Mouse (Mus musculus): ENCODE data around the gene Gm11096. TPM values are rescaled to one million over a fixed set of nuclear protein-coding genes. Genes with fewer than 3 reads are reported as not detected.

Gm11096 gene
- total RNA-seq, 2 experiments from 2014 or later, result not detected

DNA sequence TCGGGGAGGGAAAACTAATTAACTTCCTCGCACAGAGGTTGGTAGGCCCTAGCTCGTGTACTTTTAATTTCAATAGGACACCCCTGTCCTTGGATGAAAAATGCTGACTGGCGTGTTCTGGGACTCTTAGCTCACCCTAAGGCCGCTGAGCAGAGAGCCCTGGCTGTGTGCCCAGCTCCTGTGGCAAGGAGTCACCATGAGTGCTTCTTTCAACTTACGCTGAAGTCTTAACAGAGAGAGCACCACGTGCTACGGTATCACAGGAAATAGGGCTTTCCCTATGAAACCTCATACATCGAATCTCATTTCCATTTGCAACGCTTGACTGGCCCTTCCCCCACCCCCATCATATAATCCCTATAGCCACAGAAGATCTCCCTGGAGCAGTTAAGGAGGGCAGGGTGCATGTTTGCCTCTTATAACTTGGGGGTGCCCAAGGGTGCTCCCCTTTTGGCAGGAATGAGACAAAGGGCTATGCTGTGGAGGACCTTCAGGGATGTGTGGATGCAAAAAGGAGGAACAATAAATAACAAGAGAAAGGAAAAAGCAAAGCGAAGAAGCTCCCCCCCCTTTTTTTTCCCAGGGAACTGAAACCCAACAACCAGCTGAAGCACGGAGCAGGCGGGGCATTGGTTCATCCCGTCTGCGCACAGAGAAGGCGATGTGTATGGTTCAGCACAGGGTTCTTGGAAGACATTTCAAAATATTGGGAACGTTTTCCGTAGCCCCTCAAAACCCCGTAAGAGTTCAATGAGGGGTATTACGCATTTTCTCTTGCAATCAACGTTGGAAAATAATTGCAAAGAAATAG, 39.0 kb downstream of the Gm11096 start:
- DNase-seq (ENCODE audit: low spot score in 2 of 2), result no peak

DNA sequence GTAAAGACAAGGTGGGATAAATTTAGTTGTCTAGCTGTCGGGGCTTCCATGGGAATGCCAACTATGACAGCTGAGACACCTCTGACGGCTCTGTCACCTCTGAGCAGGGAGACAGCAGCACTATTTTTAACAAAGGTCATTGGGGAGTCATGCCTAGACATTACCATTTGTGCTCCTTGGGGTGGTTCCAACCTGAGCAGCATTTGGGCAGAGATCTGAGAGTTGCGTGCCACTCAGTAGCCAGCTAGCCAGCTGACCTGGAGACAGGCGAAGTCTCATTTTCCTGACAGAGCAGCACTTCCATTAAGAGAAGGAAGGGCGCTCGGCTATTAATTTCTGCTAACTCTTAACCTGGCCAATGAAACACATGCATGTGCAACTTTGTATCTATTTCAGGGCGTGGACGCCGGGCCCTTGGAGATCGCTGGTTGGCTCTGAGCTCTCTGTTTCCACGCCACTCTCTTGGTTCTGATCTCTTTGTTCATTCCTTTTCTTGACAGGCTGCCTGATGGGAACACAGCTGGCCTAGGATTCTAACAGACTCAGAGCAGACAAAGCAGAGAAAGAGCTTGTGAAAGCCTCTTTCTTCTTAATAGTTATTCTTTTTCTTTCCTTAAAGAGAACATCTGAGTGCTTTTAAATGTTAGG, 40.4 kb downstream of the Gm11096 start:
- peak in 1 of 2 experiments; percentile 51 for DNase-seq (ENCODE audit: low spot score in 2 of 2)

GRCm38 (mm10) chr17:81486388-81486787, 44.8 kb downstream of the Gm11096 start:
- DNase-seq (ENCODE audit: low spot score in 2 of 2), result no peak

Data from layer of hippocampus, postnatal 14 days (tissue).